Mouse (Mus musculus): ENCODE data around the gene AI481877. TPM values are rescaled to one million over a fixed set of nuclear protein-coding genes. Genes with fewer than 3 reads are reported as not detected.
"Not testable (repeated sequence)": the region's sequence is repeated elsewhere in the genome, so short reads cannot be mapped to it uniquely, and the experiment has no call there.

The AI481877 gene
- not detected for total RNA-seq (2021)

GRCm38 (mm10) chr4:59138507-59139033 is at the start of gene AI481877:
AI481877 (minus strand) TSS chr4:59138983.
- intact Hi-C loops (cut with DNase I): loop anchor here (5.0 kb wide), 1 partner anchor 44 kb away; no protein-coding TSS in a partner anchor
- DNase-seq (ENCODE audit: low spot score): not testable (repeated sequence)

- intact Hi-C loops (cut with DNase I): loop anchor here (2.0 to 5.0 kb wide), 3 partner anchors 54 to 359 kb away; partner anchors contain the start of gene Ptbp3
- no peak for DNase-seq (ENCODE audit: low spot score)
Measured at GRCm38 (mm10) chr4:59188474-59188801, 49.7 kb upstream of the AI481877 start.

- intact Hi-C loops (cut with DNase I): loop anchor here (2.0 to 5.0 kb wide), 3 partner anchors 55 to 360 kb away; partner anchors contain the start of gene Ptbp3
- DNase-seq (ENCODE audit: low spot score): no peak
Measured at GRCm38 (mm10) chr4:59187289-59187688, 48.5 kb upstream of the AI481877 start.

GRCm38 (mm10) chr4:59185671-59186070 is 46.9 kb upstream of the AI481877 start:
- intact Hi-C loops (cut with DNase I): loop anchor here (2.0 to 5.0 kb wide), 3 partner anchors 57 to 362 kb away; partner anchors contain the start of gene Ptbp3

GRCm38 (mm10) chr4:59181320-59182271 is 42.8 kb upstream of the AI481877 start:
- no peak for DNase-seq (ENCODE audit: low spot score)
- intact Hi-C loops (cut with DNase I): loop anchor here (5.0 kb wide), 1 partner anchor 44 kb away; the partner anchor contains the start of gene AI481877

More at GRCm38 (mm10) chr4:59185671-59186070, 46.9 kb upstream of the AI481877 start:
- DNase-seq (ENCODE audit: low spot score): no peak

- intact Hi-C loops (cut with DNase I): no loop called here
- DNase-seq (ENCODE audit: low spot score): no peak
Measured at GRCm38 (mm10) chr4:59177566-59177965, 38.8 kb upstream of the AI481877 start.

GRCm38 (mm10) chr4:59175929-59176328 is 37.1 kb upstream of the AI481877 start:
- DNase-seq (ENCODE audit: low spot score): no peak
- intact Hi-C loops (cut with DNase I): no loop called here

- peak; percentile 5 for DNase-seq (ENCODE audit: low spot score)
- intact Hi-C loops (cut with DNase I): no loop called here
Measured at GRCm38 (mm10) chr4:59175003-59175402, 36.2 kb upstream of the AI481877 start.

- no peak for DNase-seq (ENCODE audit: low spot score)
- intact Hi-C loops (cut with DNase I): no loop called here
Measured at GRCm38 (mm10) chr4:59173181-59173922, 34.6 kb upstream of the AI481877 start.

GRCm38 (mm10) chr4:59172616-59173015 is 33.8 kb upstream of the AI481877 start:
- intact Hi-C loops (cut with DNase I): no loop called here
- no peak for DNase-seq (ENCODE audit: low spot score)

GRCm38 (mm10) chr4:59169981-59170380 is 31.2 kb upstream of the AI481877 start:
- no peak for DNase-seq (ENCODE audit: low spot score)
- intact Hi-C loops (cut with DNase I): loop anchor here (5.0 kb wide), 1 partner anchor 48 kb away; no protein-coding TSS in a partner anchor

GRCm38 (mm10) chr4:59167251-59167847 is 28.6 kb upstream of the AI481877 start:
- intact Hi-C loops (cut with DNase I): loop anchor here (5.0 kb wide), 1 partner anchor 45 kb away; no protein-coding TSS in a partner anchor
- DNase-seq (ENCODE audit: low spot score): no peak

- intact Hi-C loops (cut with DNase I): no loop called here
- DNase-seq (ENCODE audit: low spot score): no peak
Measured at GRCm38 (mm10) chr4:59164034-59164433, 25.3 kb upstream of the AI481877 start.

- intact Hi-C loops (cut with DNase I): no loop called here
- DNase-seq (ENCODE audit: low spot score): no peak
Measured at GRCm38 (mm10) chr4:59160959-59161670, 22.3 kb upstream of the AI481877 start.

- intact Hi-C loops (cut with DNase I): no loop called here
- no peak for DNase-seq (ENCODE audit: low spot score)
Measured at GRCm38 (mm10) chr4:59160289-59160688, 21.5 kb upstream of the AI481877 start.

- intact Hi-C loops (cut with DNase I): no loop called here
- no peak for DNase-seq (ENCODE audit: low spot score)
Measured at GRCm38 (mm10) chr4:59157654-59158053, 18.9 kb upstream of the AI481877 start.

GRCm38 (mm10) chr4:59156897-59157592 is 18.3 kb upstream of the AI481877 start:
- no peak for DNase-seq (ENCODE audit: low spot score)
- intact Hi-C loops (cut with DNase I): no loop called here

- intact Hi-C loops (cut with DNase I): no loop called here
- no peak for DNase-seq (ENCODE audit: low spot score)
Measured at GRCm38 (mm10) chr4:59151953-59152352, 13.2 kb upstream of the AI481877 start.

Data from heart, postnatal 25 days (tissue).